Mouse (Mus musculus) CH12.LX (cell line): ENCODE results near the gene Dis3l. TPM values are rescaled to one million over a fixed set of nuclear protein-coding genes. Genes with fewer than 3 reads are reported as not detected.

ENCODE experiments used
- DNase-seq: peaks from one replicate; pipeline ENCODE4 v3.0.0-alpha.2; 2013; ENCODE audit errors: extremely low read depth
- H3K27ac ChIP-seq: 2 replicates; pipeline ENCODE4 v1.5.1; 2012; ENCODE audit warnings: low read depth, mild to moderate bottlenecking, control low read depth, moderate library complexity; ENCODE audit not compliant: insufficient read depth
- H3K27me3 ChIP-seq: replicated peaks from 2 replicates; pipeline ENCODE3; 2012; ENCODE audit warnings: inconsistent platforms
- H3K36me3 ChIP-seq, 2 experiments: replicated peaks in 1 of 2; 2 replicates each; pipeline versions ENCODE3 to v1.6.1; 2012; ENCODE audit warnings: inconsistent platforms in 1 of 2, low read length in 1 of 2, mild to moderate bottlenecking in 1 of 2, mixed read lengths in 1 of 2, moderate library complexity in 1 of 2; ENCODE audit not compliant: control insufficient read depth in 1 of 2, insufficient read depth in 1 of 2
- H3K4me1 ChIP-seq, 2 experiments: 2 replicates each; pipeline ENCODE4 v1.6.1; 2012; ENCODE audit warnings: inconsistent platforms in 1 of 2, moderate library complexity in 1 of 2; ENCODE audit not compliant: insufficient read depth in 2 of 2, control insufficient read depth in 1 of 2
- H3K4me2 ChIP-seq: 2 replicates; pipeline ENCODE4 v1.6.1; 2012; ENCODE audit warnings: low read depth, mild to moderate bottlenecking, control low read depth; ENCODE audit not compliant: poor library complexity, insufficient read depth, severe bottlenecking
- H3K4me3 ChIP-seq, 3 experiments: fragments of 150-350 bp in 1 of 3; sonication (generic) in 1 of 3; replicated peaks in 1 of 3; 2 replicates each; pipeline versions ENCODE3 to v1.5.1; 2011 to 2012; ENCODE audit warnings: low read depth in 2 of 3, low read length in 2 of 3, mild to moderate bottlenecking in 2 of 3, moderate library complexity in 2 of 3, control low read depth in 1 of 3, improper control_type of control experiment in 1 of 3, inconsistent platforms in 1 of 3, mixed read lengths in 1 of 3; ENCODE audit not compliant: poor library complexity in 1 of 3
- H3K79me2 ChIP-seq: replicated peaks from 2 replicates; pipeline ENCODE4 v1.6.1; 2012; ENCODE audit warnings: mild to moderate bottlenecking, moderate library complexity; ENCODE audit not compliant: control insufficient read depth, poor library complexity, insufficient read depth, severe bottlenecking; ENCODE audit errors: extremely low read depth
- H3K9ac ChIP-seq: 2 replicates; pipeline ENCODE4 v1.6.1; 2012; ENCODE audit warnings: low read depth, mild to moderate bottlenecking, control low read depth, moderate library complexity; ENCODE audit not compliant: insufficient read depth
- H3K9me3 ChIP-seq: replicated peaks from 2 replicates; pipeline ENCODE3; 2012; ENCODE audit warnings: low read length, inconsistent platforms, mixed read lengths
- CHD1 ChIP-seq: IDR thresholded peaks from 2 replicates; pipeline ENCODE4 v1.6.1; 2012; ENCODE audit warnings: low read depth, low read length, improper control_type of control experiment, inconsistent platforms
- ELF1 ChIP-seq: IDR thresholded peaks from 2 replicates; pipeline ENCODE4 v1.6.1; 2014; ENCODE audit warnings: low read depth, mild to moderate bottlenecking, inconsistent platforms, low read length, improper control_type of control experiment
- EP300 ChIP-seq: IDR thresholded peaks from 2 replicates; pipeline ENCODE4 v1.6.1; 2011; ENCODE audit warnings: low read length, improper control_type of control experiment
- JUND ChIP-seq: conservative IDR thresholded peaks from 2 replicates; pipeline ENCODE4 v1.6.1; 2011; ENCODE audit warnings: low read depth, low read length, improper control_type of control experiment
- MAX ChIP-seq: IDR thresholded peaks from 2 replicates; pipeline ENCODE4 v1.6.1; 2011; ENCODE audit warnings: low read length, improper control_type of control experiment
- NRF1 ChIP-seq: IDR thresholded peaks from 2 replicates; pipeline ENCODE4 v1.6.1; 2014; ENCODE audit warnings: low read depth, mild to moderate bottlenecking, inconsistent platforms, low read length, improper control_type of control experiment, moderate library complexity
- POLR2A ChIP-seq: IDR thresholded peaks from 2 replicates; pipeline ENCODE4 v1.6.1; 2011; ENCODE audit warnings: low read depth, mild to moderate bottlenecking, improper control_type of control experiment, low read length
- POLR2AphosphoS2 ChIP-seq: IDR thresholded peaks from 2 replicates; pipeline ENCODE4 v1.6.1; 2011; ENCODE audit warnings: low read depth, low read length, improper control_type of control experiment
- RAD21 ChIP-seq: IDR thresholded peaks from 2 replicates; pipeline ENCODE4 v1.6.1; 2011; ENCODE audit warnings: low read depth, mild to moderate bottlenecking, low read length, improper control_type of control experiment, moderate library complexity
- RCOR1 ChIP-seq: conservative IDR thresholded peaks from 2 replicates; pipeline ENCODE4 v1.6.1; 2012; ENCODE audit warnings: low read depth, mild to moderate bottlenecking, inconsistent platforms, low read length, improper control_type of control experiment
- SMC3 ChIP-seq: IDR thresholded peaks from 2 replicates; pipeline ENCODE4 v1.6.1; 2011; ENCODE audit warnings: low read depth, low read length, improper control_type of control experiment
- USF1 ChIP-seq: IDR thresholded peaks from 2 replicates; pipeline ENCODE4 v1.6.1; 2014; ENCODE audit warnings: low read depth, mild to moderate bottlenecking, inconsistent platforms, low read length, improper control_type of control experiment
- USF2 ChIP-seq: conservative IDR thresholded peaks from 2 replicates; pipeline ENCODE4 v1.6.1; 2011; ENCODE audit warnings: low read depth, low read length, improper control_type of control experiment
- ZKSCAN1 ChIP-seq: IDR thresholded peaks from 2 replicates; pipeline ENCODE4 v1.6.1; 2012; ENCODE audit warnings: low read depth, inconsistent platforms, low read length, improper control_type of control experiment, borderline replicate concordance
- ZMIZ1 ChIP-seq: IDR thresholded peaks from 2 replicates; pipeline ENCODE4 v1.6.1; 2012; ENCODE audit warnings: low read depth, mild to moderate bottlenecking, inconsistent platforms, low read length, improper control_type of control experiment
- dilution Hi-C: fragments of 300-500 bp; cut with MboI; formaldehyde crosslinking; loops from 2 replicates; pipeline ENCODE4 v1.14.3; 2020; ENCODE audit warnings: low sequenced_read_pairs; ENCODE audit not compliant: extremely low pct_unique_long_range_greater_than_20kb, extremely low pct_ligation_motif_present
- in situ Hi-C: fragments of 300-500 bp; cut with MboI; formaldehyde crosslinking; loops from 3 replicates; pipeline ENCODE4 v1.14.3; 2019; ENCODE audit warnings: low sequenced_read_pairs, low pct_ligation_motif_present, low pct_unique_long_range_greater_than_20kb, mixed read lengths
- polyA plus RNA-seq: library from polyadenylated mRNA; unstranded; fragments of >175 nt; gene quantifications from 2 replicates; pipeline ENCODE4 v1.2.1, GENCODE M21; 2012; ENCODE audit warnings: low read depth; ENCODE audit not compliant: insufficient read length
- total RNA-seq, 2 experiments: library from RNA; depleted of rRNA; stranded (reverse); fragments of 300-350 nt in 1 of 2; fragments of >200 nt in 1 of 2; gene quantifications; 2 replicates each; pipeline ENCODE4 v1.2.3; 2012 to 2014

The Dis3l gene
- total and polyA plus RNA-seq, 3 experiments = 6.6 to 9.6 (median 8.8) TPM

GRCm38 (mm10) chr9:64383021-64383788 is 42.1 kb upstream of the Dis3l start:
- no peak for TF ChIP-seq EP300
- TF ChIP-seq RAD21 = no peak
- TF ChIP-seq RCOR1 = no peak
- TF ChIP-seq ZMIZ1 = no peak
- TF ChIP-seq MAX = no peak
- TF ChIP-seq POLR2A = no peak
- TF ChIP-seq ELF1 = no peak
- no peak for TF ChIP-seq CHD1
- TF ChIP-seq USF1 = no peak
- no peak for TF ChIP-seq JUND
- TF ChIP-seq USF2 = no peak
- TF ChIP-seq SMC3 = no peak
- H3K27me3 ChIP-seq = peaks cover 2% of the 10 kb centered on the region
- H3K79me2 ChIP-seq = no peaks in the 10 kb centered on the region
- H3K9me3 ChIP-seq = peaks cover 8% of the 10 kb centered on the region
- DNase-seq = no peak
- H3K36me3 ChIP-seq = no peaks in the 10 kb centered on the region
- H3K4me2 ChIP-seq = no peak overlapping the region
- H3K4me1 ChIP-seq = no peaks in the 10 kb centered on the region
- no peak overlapping the region for H3K27ac ChIP-seq
- in situ Hi-C loops (no loop called here), dilution Hi-C loops (no loop called here)
- no peak overlapping the region for H3K9ac ChIP-seq
- H3K4me3 ChIP-seq = no peak overlapping the region

DNA sequence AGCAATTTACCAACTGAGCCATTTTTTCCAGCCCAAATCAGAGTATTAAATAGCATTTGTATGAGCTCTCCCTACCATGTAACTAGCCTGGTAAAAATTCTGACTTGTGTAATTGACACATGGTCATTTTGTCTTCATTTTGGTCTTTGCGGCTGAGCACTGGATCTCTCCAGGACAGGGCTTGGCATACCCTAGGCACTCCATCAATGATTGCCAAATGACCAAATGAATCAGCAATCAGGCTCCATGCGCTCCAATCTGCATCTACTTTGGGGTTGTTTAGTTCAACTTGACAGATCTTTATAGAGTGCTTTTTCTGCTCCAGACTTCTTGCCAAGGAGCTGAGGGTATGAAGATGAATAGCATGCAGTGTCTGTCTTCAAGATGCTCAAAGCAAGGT is 35.3 kb upstream of the Dis3l start:
- no peaks in the 10 kb centered on the region for H3K79me2 ChIP-seq
- in situ Hi-C loops = no loop called here
- no peak for TF ChIP-seq NRF1
- TF ChIP-seq ZKSCAN1 = no peak
- TF ChIP-seq POLR2AphosphoS2 = no peak
- TF ChIP-seq, all 38 proteins: peak for 0

More for the DNA sequence above, 35.3 kb upstream of the Dis3l start:
- dilution Hi-C loops = no loop called here
- no peak overlapping the region for H3K4me2 ChIP-seq
- H3K4me3 ChIP-seq = no peak overlapping the region
- no peaks in the 10 kb centered on the region for H3K4me1 ChIP-seq
- no peak overlapping the region for H3K9ac ChIP-seq
- peaks cover 2% of the 10 kb centered on the region for H3K9me3 ChIP-seq
- H3K36me3 ChIP-seq = no peaks in the 10 kb centered on the region
- no peak for DNase-seq
- H3K27ac ChIP-seq = no peak overlapping the region
- H3K27me3 ChIP-seq = peaks cover 6% of the 10 kb centered on the region
